Mouse (Mus musculus): ENCODE measurements at regions not wholly inside any gene's neighbourhood (a gene's known extent, or its start where the extent isn't known, plus 50 kb on each side); places are given as distances from the start of the nearest gene placed in this dataset.

GRCm38 (mm10) chr1:23462411-23462810 lies 64.8 kb upstream of the Ogfrl1 start:
- no peak for DNase-seq (ENCODE audit: low spot score)

DNA sequence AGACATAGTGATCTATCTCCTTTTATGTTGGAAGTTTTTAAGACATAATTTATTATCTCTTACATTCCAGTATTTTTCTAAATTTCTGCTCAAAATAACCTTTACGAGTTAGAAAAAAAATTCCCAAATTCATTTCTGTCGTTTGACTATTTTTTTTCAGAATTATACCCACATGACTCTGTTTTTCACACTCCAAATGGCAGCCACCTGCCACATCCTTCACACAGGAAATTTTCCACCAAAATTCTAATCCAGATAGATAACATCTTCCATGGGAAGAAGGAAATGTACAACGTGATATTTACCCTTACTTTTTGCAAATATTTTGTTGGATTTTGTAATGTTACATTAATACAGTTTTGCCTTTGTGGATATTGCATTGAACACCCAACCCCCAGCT lies 66.5 kb upstream of the Ogfrl1 start:
- DNase-seq (ENCODE audit: low spot score), result no peak

DNA sequence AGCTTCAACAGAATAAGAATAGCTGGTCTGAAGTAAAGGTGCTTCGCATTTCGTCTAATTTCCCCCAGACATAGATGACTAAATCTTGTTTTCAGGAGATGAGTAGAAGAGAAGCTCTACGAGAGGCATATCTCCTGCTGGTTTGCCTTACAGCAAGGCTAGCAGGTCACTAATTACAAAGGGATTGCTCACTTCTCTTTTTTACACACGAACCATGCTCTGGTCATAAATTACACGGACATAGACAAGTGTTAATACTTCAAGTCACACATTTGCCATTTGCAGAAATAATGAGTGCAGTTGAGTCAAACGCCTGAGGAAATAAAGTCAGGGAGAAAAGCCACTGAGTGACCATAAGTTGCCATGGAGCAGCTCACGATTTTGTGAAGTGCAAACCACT lies 68.8 kb upstream of the Ogfrl1 start:
- DNase-seq (ENCODE audit: low spot score), result no peak

DNA sequence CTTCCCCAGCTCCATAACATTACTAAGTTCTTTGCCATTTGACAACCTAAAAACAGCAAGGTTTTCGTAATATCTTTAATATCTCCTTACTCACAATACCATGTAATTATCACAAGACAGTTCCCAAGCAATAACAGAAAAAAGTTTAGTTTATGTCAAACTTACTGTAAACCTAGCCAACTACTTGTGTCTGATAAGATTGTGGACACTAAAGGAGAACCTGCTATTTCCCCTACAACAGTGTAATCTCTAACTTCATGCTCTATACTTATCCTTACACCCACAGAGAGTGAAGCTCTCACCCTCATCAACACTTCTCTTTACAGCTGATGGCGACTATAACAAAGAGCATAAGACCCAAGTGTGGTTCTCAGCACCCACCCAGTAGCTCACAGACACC lies 69.8 kb upstream of the Ogfrl1 start:
- no peak for DNase-seq (ENCODE audit: low spot score)

GRCm38 (mm10) chr1:23480776-23481320 lies 83.3 kb upstream of the Ogfrl1 start:
- DNase-seq (ENCODE audit: low spot score), result no peak

- DNase-seq (ENCODE audit: low spot score), result no peak
Observed at GRCm38 (mm10) chr1:23484566-23484965, 87.0 kb upstream of the Ogfrl1 start.

DNA sequence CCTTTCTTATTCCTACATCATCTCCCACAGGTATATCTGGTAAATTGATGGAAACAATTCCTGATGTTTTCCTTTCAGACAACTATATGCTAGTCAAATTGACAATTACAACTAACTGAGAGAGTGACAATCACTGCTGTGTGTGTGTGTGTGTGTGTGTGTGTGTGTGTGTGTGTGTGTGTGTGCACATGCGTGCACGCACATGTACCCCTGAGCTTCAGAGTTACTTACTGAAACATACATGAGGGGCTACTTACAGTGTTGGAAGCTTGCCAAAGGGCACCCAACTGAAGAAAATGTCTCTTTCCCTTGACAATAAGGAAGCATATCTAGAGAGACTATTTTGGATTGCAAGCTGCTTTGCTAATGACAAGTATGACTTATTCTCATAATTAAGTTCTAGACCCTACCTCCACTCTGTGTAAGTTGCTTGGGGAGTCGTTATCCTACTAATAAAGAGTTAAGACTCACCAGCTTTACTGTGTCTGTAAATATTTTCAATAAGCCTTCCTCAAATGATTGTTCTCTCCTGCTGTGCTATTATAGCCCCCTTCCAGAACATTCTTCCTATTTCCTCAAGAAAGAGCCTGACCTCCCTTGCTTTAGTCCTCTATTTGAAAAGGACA lies 87.7 kb upstream of the Ogfrl1 start:
- no peak for DNase-seq (ENCODE audit: low spot score)

GRCm38 (mm10) chr1:23487031-23487430 lies 89.5 kb upstream of the Ogfrl1 start:
- DNase-seq (ENCODE audit: low spot score), result no peak

DNA sequence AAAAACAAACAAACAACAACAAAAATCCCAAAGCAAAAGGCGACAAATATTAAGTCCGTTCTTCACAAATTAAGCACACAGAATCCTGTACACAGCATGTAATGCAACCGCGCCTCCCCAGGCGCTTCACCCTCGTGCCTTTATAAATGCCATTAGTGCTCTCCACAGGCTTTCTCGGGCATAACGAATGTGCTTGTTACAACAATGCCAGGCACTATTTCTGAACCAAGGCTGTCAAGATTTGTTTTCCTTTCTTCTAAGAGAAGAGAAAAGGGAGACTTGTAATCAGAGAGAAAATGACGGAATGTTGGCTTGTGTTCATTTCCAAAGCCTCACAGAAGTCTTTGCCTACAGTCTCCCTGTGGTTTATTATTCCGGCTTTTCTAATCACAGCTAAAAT lies 93.1 kb upstream of the Ogfrl1 start:
- no peak for DNase-seq (ENCODE audit: low spot score)

GRCm38 (mm10) chr1:23491041-23491440 lies 93.5 kb upstream of the Ogfrl1 start:
- DNase-seq (ENCODE audit: low spot score), result no peak

DNA sequence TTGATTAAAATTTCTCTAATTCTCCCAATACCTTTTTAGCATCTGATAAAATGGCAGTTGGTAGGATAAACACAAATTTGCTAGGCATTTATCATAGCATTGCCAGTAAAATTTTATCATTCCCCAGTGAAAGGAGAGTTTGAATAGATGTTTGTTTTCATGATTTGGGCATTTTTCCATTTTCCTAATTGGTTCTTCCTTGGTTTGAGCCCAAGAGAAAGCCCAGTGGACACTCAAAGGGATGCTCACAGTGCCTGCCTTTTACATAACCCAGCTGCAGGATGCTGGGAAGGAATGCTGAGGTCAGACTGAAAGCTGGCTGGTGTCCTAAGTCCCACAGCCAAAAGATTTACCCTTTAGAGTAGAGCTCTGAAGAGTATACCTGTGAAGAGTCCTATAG lies 95.4 kb upstream of the Ogfrl1 start:
- DNase-seq (ENCODE audit: low spot score), result no peak

GRCm38 (mm10) chr1:23495412-23495811 lies 97.8 kb upstream of the Ogfrl1 start:
- no peak for DNase-seq (ENCODE audit: low spot score)

DNA sequence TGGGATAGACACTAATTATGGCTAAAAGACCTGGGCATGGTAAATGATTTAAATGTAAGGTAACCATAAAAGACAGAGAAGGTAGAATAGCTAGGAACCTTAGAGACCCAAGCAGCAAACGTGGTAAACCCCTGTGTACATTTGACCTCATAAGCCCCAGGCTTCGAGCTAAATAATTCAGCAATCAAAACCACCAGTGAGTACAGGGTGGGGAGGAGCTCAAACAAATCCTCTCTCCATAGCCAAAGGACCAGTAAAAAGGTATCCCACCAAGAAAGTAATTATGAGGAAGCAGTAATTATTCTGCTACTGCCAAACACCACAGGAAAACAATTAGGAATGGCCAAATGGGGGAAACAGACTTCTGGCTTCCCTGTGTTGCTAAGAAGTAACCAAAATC lies 122.5 kb upstream of the Ogfrl1 start:
- no peak for DNase-seq (ENCODE audit: low spot score)

GRCm38 (mm10) chr1:23532659-23533058 lies 135.1 kb upstream of the Ogfrl1 start:
- DNase-seq (ENCODE audit: low spot score), result no peak

DNA sequence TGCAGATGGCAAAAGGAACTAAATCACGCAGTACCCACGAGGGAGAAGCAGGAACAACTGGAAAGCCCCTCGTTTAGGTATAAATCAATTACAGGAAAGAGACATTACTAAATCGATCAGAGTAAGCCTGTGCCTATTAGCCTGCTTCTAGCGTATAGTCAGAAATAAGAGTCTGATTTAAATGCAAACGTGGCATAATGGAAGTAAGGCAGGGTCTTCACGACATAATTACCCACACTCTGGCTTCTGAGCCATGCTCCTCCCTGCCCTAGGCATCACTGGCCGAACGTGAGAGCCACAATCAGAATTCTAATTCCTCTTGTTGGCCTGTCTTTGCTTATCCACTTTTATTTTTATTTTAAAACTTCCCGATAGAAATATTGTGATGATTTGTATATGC lies 139.0 kb upstream of the Ogfrl1 start:
- no peak for DNase-seq (ENCODE audit: low spot score)

DNA sequence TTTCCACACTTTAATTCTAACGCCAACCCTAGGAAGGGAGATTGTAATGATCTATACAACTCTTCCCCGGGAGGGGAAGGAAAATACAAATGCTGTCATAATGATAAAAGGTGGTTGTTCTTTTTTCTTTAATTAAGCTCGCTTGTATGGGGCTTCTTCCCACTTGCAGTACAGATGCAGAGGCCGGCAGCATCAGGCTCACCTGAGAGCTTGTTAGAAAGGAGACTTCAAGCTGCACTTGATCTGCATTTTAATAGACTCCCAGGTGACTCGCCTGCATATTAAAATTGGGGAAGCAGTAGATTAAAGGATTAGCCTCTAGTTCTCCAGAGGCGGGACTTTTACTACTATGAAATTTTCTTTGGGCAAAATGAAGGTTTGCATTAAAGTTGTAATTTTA lies 140.8 kb upstream of the Ogfrl1 start:
- no peak for DNase-seq (ENCODE audit: low spot score)

DNA sequence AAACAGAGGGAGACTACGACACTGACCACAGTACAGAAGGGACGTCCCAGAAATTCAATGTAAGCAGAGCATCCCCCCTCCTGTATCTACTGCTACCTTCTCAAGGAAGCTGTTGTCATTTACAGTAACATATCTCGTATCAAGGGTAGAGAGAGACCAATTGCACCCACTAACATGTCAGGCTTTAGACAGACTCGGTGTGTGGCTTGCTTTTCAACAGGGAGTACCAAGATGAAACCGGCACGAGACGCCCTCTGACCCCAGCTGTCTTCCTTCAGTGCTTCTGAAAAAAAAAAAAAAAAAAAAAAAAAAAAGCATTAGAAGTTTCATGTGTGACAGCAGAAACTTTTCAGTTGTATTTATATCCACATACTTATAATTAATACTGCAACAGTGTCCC lies 143.0 kb upstream of the Ogfrl1 start:
- no peak for DNase-seq (ENCODE audit: low spot score)

DNA sequence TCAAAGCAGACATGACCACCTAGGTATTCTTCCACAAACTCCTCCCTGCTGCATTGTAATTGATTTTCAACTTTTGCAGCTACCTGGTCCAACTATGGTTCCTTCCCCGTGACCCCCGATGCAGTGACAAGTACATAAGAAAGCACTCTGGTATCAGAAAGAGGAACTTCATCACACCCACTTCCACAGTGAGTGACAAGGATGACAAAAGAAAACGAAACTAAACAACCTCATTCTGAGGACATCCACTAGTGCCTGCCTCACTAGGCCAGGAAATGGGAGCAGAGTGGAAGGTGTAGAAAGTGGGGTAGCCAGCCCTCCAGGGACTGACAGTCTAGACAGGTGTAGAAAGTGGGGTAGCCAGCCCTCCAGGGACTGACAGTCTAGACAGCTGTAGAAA lies 158.2 kb upstream of the Ogfrl1 start:
- no peak for DNase-seq (ENCODE audit: low spot score)

DNA sequence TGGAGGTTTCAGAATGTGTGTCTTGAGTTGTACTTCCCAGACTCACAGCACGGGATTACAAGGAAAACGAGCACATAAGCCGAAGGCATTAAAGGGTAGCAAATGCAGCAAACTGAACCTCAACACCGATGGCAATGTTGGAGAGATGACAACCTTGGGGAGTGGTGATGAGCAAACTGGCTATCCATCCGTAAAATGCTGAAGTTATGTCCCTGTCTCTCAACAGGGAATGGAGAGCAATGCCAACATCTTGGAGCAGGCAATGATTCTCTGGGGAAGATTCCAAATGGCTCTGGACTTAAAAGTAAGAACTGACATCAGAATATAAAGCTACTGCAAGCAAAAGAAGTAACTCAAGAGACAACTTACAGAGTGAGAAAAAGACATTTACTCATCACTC lies 170.5 kb upstream of the Ogfrl1 start:
- no peak for DNase-seq (ENCODE audit: low spot score)

GRCm38 (mm10) chr1:23574461-23574860 lies 176.9 kb upstream of the Ogfrl1 start:
- DNase-seq (ENCODE audit: low spot score), result no peak

GRCm38 (mm10) chr1:23575005-23575404 lies 177.4 kb upstream of the Ogfrl1 start:
- DNase-seq (ENCODE audit: low spot score), result no peak

DNA sequence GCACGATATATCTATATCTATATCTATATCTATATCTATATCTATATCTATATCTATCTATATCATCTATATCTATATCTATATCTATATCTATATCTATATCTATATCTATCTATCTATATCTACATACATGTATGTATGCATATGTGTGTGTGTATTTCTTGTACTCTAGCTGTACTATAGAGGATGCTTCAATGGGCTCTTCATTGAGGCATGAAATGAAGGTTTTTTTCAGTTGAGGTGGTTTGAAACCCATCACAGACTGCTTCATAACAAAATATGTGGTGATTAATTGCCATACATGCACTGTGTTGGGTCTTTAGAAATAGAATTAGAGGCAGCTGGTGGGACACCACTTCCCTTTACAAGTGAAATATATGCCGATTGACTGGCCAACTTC lies 177.9 kb upstream of the Ogfrl1 start:
- no peak for DNase-seq (ENCODE audit: low spot score)

DNA sequence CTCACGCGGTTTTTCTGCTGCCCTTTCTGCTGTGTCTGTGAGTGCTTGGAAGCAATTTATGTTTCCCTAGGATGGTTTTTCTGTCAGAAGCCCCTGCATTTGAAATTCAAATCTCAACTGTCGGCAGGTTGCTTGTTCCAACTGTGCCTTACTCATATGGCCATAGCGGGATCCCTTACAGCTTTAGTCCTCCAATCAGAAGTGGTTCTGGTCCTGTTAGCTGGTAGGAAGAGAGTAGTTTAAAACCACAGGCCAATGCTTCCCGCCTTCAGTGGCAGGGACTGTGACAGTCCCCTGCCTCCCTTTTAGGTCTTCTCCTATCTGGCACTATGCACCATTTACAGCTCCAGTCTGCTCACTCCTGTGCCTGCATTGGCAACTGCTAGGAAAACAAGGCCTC lies 178.6 kb upstream of the Ogfrl1 start:
- DNase-seq (ENCODE audit: low spot score), result no peak

GRCm38 (mm10) chr1:23589414-23589942 lies 172.1 kb upstream of the B3gat2 start:
- no peak for DNase-seq (ENCODE audit: low spot score)
